ENCODE assay signal across 13 mouse cellular contexts in the genomic region with DNA sequence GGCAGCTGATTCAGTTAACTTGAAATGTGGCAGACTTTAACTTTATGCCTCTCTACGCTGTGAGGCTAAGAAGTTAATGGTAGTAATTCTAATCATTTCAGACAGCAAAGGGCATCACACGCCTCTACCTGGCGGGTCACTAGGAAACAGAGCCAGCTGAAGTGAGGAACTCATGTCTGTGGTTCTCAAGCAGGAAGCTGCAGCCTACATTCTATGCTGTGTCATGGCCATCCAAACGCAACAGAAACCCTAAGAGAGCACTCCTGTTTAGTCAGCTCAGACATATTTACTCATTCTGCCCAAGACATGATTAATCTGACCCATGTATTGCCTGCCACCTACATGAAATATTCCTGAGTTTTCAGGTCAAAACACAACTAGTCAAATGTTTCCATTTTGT. TPM values are rescaled to one million over a fixed set of nuclear protein-coding genes. Genes with fewer than 3 reads are reported as not detected.
"Had no signal": no experiment of that assay in that cellular context is flagged by ENCODE, and none has a peak within 500 bp of the region (broad histone marks: within the 10 kb centered on the region; RNA-seq: fewer than 3 reads in every experiment).

No protein-coding gene starts in this region.

RNA-seq across cellular contexts. Expression of gene Olfr1274-ps, which starts 26.5 kb away (rescaled TPM):
- total RNA-seq: forebrain, postnatal 0 days; gastrocnemius, adult 18-20 months; gastrocnemius, adult 2 months; gastrocnemius, adult 8-10 months; gastrocnemius, postnatal 10 days; gastrocnemius, postnatal 14 days; gastrocnemius, postnatal 25 days; gastrocnemius, postnatal 36 days; gastrocnemius, postnatal 4 days; granulocyte monocyte progenitor cell, adult 5-6 weeks; heart, adult 18-20 months; heart, adult 2 months; heart, adult 8-10 months had no signal
